Mouse (Mus musculus) liver, embryonic 13.5 days (tissue): ENCODE measurements at regions not wholly inside any gene's neighbourhood (a gene's known extent, or its start where the extent isn't known, plus 50 kb on each side); places are given as distances from the start of the nearest gene placed in this dataset.

Source experiments
- ATAC-seq: fragments of 200-750 bp; cut with Nextera tagmentation; 2 replicates; pipeline ENCODE4 v1.8.0; 2017; ENCODE audit warnings: low read depth, mild to moderate bottlenecking, moderate number of reproducible peaks, moderate library complexity
- DNase-seq: peaks from one replicate; pipeline ENCODE4 v3.0.0; 2022
- H3K27ac ChIP-seq: fragments of 300-500 bp; sonication (generic); 2 replicates; pipeline ENCODE4 v1.5.1; 2015; ENCODE audit warnings: moderate library complexity, mild to moderate bottlenecking, inconsistent platforms
- H3K27me3 ChIP-seq: fragments of 300-500 bp; sonication (generic); 2 replicates; pipeline ENCODE4 v1.6.1; 2015; ENCODE audit warnings: mild to moderate bottlenecking, inconsistent platforms
- H3K36me3 ChIP-seq: fragments of 300-500 bp; sonication (generic); 2 replicates; pipeline ENCODE4 v1.6.1; 2015; ENCODE audit warnings: mild to moderate bottlenecking, inconsistent platforms
- H3K4me1 ChIP-seq: fragments of 300-500 bp; sonication (generic); replicated peaks from 2 replicates; pipeline ENCODE4 v1.6.1; 2015; ENCODE audit warnings: inconsistent platforms
- H3K4me2 ChIP-seq: fragments of 300-500 bp; sonication (generic); 2 replicates; pipeline ENCODE4 v1.6.1; 2015; ENCODE audit warnings: inconsistent platforms, mild to moderate bottlenecking, moderate library complexity
- H3K4me3 ChIP-seq: fragments of 300-500 bp; sonication (generic); replicated peaks from 2 replicates; pipeline ENCODE4 v1.5.1; 2015; ENCODE audit warnings: mild to moderate bottlenecking, inconsistent platforms
- H3K9ac ChIP-seq: fragments of 300-500 bp; sonication (generic); 2 replicates; pipeline ENCODE4 v1.6.1; 2015; ENCODE audit warnings: mild to moderate bottlenecking, inconsistent platforms
- H3K9me3 ChIP-seq: fragments of 300-500 bp; sonication (generic); replicated peaks from 2 replicates; pipeline ENCODE4 v1.6.1; 2016; ENCODE audit warnings: inconsistent platforms
- WGBS: fragments of 180-500 bp; shearing (Covaris S2); methylation state at CpG from one replicate; pipeline ENCODE4 v1.1.7; 2015; ENCODE audit not compliant: insufficient replicate concordance; 5-methylcytosine and 5-hydroxymethylcytosine counted together

- Histone ChIP-seq H3K4me3 (no peak overlapping the region), H3K27me3 (no peaks in the 10 kb centered on the region), H3K4me1 (no peaks in the 10 kb centered on the region), H3K27ac (no peak overlapping the region), H3K36me3 (no peaks in the 10 kb centered on the region), H3K4me2 (no peak overlapping the region), H3K9me3 (no peaks in the 10 kb centered on the region), H3K9ac (no peak overlapping the region)
- DNase-seq (peak; percentile 3), ATAC-seq (no peak)
- WGBS, result 11% methylated on average over 5 of the region's 5 CpGs
Measured at GRCm38 (mm10) chrX:21293666-21294065, 118.2 kb upstream of the Gm21876 start.

GRCm38 (mm10) chrX:21295460-21295859 is 120.0 kb upstream of the Gm21876 start:
- 14% methylated on average over 1 of the region's 1 CpGs for WGBS
- no peak for DNase-seq
- ATAC-seq, result no peak

GRCm38 (mm10) chrX:21297349-21297748 is 121.9 kb upstream of the Gm21876 start:
- no peak for ATAC-seq
- WGBS, result 57% methylated on average over 6 of the region's 6 CpGs

More at GRCm38 (mm10) chrX:21295460-21295859, 120.0 kb upstream of the Gm21876 start:
- Histone ChIP-seq H3K9me3 (no peaks in the 10 kb centered on the region), H3K4me1 (no peaks in the 10 kb centered on the region), H3K27me3 (no peaks in the 10 kb centered on the region), H3K27ac (no peak overlapping the region), H3K4me2 (no peak overlapping the region), H3K36me3 (no peaks in the 10 kb centered on the region), H3K4me3 (no peak overlapping the region), H3K9ac (no peak overlapping the region)

GRCm38 (mm10) chrX:21334499-21335032 is 149.8 kb upstream of the Agtr2 start:
- Histone ChIP-seq H3K36me3 (no peaks in the 10 kb centered on the region), H3K9me3 (no peaks in the 10 kb centered on the region), H3K27me3 (no peaks in the 10 kb centered on the region), H3K9ac (no peak overlapping the region), H3K4me3 (no peak overlapping the region), H3K27ac (no peak overlapping the region), H3K4me1 (no peaks in the 10 kb centered on the region), H3K4me2 (0 out of 2 replicates have a peak overlapping the region, but pooled peaks have one; percentile 23)
- DNase-seq (no peak), ATAC-seq (no peak)
- 26% methylated on average over 13 of the region's 13 CpGs for WGBS

More at GRCm38 (mm10) chrX:21297349-21297748, 121.9 kb upstream of the Gm21876 start:
- no peaks in the 10 kb centered on the region for H3K9me3 ChIP-seq
- no peak overlapping the region for H3K4me3 ChIP-seq
- DNase-seq, result no peak
- H3K36me3 ChIP-seq, result no peaks in the 10 kb centered on the region
- no peak overlapping the region for H3K4me2 ChIP-seq
- no peaks in the 10 kb centered on the region for H3K4me1 ChIP-seq
- H3K27me3 ChIP-seq, result no peaks in the 10 kb centered on the region
- H3K27ac ChIP-seq, result no peak overlapping the region
- H3K9ac ChIP-seq, result no peak overlapping the region

- Histone ChIP-seq H3K9me3 (no peaks in the 10 kb centered on the region), H3K4me1 (no peaks in the 10 kb centered on the region), H3K4me2 (no peak overlapping the region), H3K36me3 (no peaks in the 10 kb centered on the region), H3K27me3 (no peaks in the 10 kb centered on the region), H3K9ac (no peak overlapping the region), H3K4me3 (no peak overlapping the region), H3K27ac (no peak overlapping the region)
- ATAC-seq, result no peak
- WGBS, result 56% methylated on average over 1 of the region's 1 CpGs
- no peak for DNase-seq
Measured at GRCm38 (mm10) chrX:21344397-21344796, 139.9 kb upstream of the Agtr2 start.

- DNase-seq (no peak), ATAC-seq (no peak)
Measured at GRCm38 (mm10) chrX:21350503-21350902, 133.8 kb upstream of the Agtr2 start.

GRCm38 (mm10) chrX:21352350-21352749 is 132.0 kb upstream of the Agtr2 start:
- Histone ChIP-seq H3K27ac (no peak overlapping the region), H3K9ac (no peak overlapping the region), H3K4me3 (no peak overlapping the region), H3K27me3 (no peaks in the 10 kb centered on the region), H3K9me3 (no peaks in the 10 kb centered on the region), H3K4me1 (no peaks in the 10 kb centered on the region), H3K36me3 (no peaks in the 10 kb centered on the region), H3K4me2 (no peak overlapping the region)
- DNase-seq (no peak), ATAC-seq (no peak)
- WGBS, result 45% methylated on average over 3 of the region's 3 CpGs

More at GRCm38 (mm10) chrX:21350503-21350902, 133.8 kb upstream of the Agtr2 start:
- Histone ChIP-seq H3K27me3 (no peaks in the 10 kb centered on the region), H3K4me1 (no peaks in the 10 kb centered on the region), H3K9me3 (no peaks in the 10 kb centered on the region), H3K27ac (no peak overlapping the region), H3K4me2 (no peak overlapping the region), H3K36me3 (no peaks in the 10 kb centered on the region), H3K4me3 (no peak overlapping the region), H3K9ac (no peak overlapping the region)
- WGBS, result 25% methylated on average over 4 of the region's 4 CpGs

- Histone ChIP-seq H3K9me3 (no peaks in the 10 kb centered on the region), H3K4me2 (peak overlapping the region; percentile 45), H3K36me3 (no peaks in the 10 kb centered on the region), H3K27ac (no peak overlapping the region), H3K4me3 (0 out of 2 replicates have a peak overlapping the region, but pooled peaks have one; percentile 10), H3K27me3 (no peaks in the 10 kb centered on the region), H3K4me1 (no peaks in the 10 kb centered on the region), H3K9ac (no peak overlapping the region)
- DNase-seq (no peak), ATAC-seq (no peak)
- WGBS, result 12% methylated on average over 43 of the region's 43 CpGs
Measured at GRCm38 (mm10) chrX:21360771-21361667, 123.3 kb upstream of the Agtr2 start.

- DNase-seq, result no peak
- Histone ChIP-seq H3K36me3 (no peaks in the 10 kb centered on the region), H3K9me3 (no peaks in the 10 kb centered on the region), H3K4me2 (no peak overlapping the region), H3K27ac (no peak overlapping the region), H3K4me1 (no peaks in the 10 kb centered on the region), H3K9ac (no peak overlapping the region), H3K4me3 (no peak overlapping the region), H3K27me3 (no peaks in the 10 kb centered on the region)
- no peak for ATAC-seq
- WGBS, result 9% methylated on average over 2 of the region's 2 CpGs
Measured at GRCm38 (mm10) chrX:21385221-21385620, 99.1 kb upstream of the Agtr2 start.

GRCm38 (mm10) chrX:21389992-21390391 is 94.4 kb upstream of the Agtr2 start:
- 48% methylated on average over 1 of the region's 1 CpGs for WGBS
- H3K9ac ChIP-seq, result no peak overlapping the region
- no peaks in the 10 kb centered on the region for H3K4me1 ChIP-seq
- no peak for DNase-seq
- H3K36me3 ChIP-seq, result no peaks in the 10 kb centered on the region
- no peaks in the 10 kb centered on the region for H3K27me3 ChIP-seq
- ATAC-seq, result no peak
- no peaks in the 10 kb centered on the region for H3K9me3 ChIP-seq
- H3K27ac ChIP-seq, result no peak overlapping the region
- no peak overlapping the region for H3K4me2 ChIP-seq
- H3K4me3 ChIP-seq, result no peak overlapping the region

- Histone ChIP-seq H3K4me3 (no peak overlapping the region), H3K27me3 (no peaks in the 10 kb centered on the region), H3K27ac (no peak overlapping the region), H3K36me3 (no peaks in the 10 kb centered on the region), H3K4me1 (no peaks in the 10 kb centered on the region), H3K9me3 (no peaks in the 10 kb centered on the region), H3K4me2 (no peak overlapping the region), H3K9ac (no peak overlapping the region)
- ATAC-seq, result no peak
- WGBS, result 60% methylated on average over 9 of the region's 10 CpGs
- DNase-seq, result no peak
Measured at GRCm38 (mm10) chrX:21393212-21393611, 91.1 kb upstream of the Agtr2 start.
